Mouse (Mus musculus) lung, embryonic 14.5 days (tissue): ENCODE measurements around the gene Cacna1g. TPM values are rescaled to one million over a fixed set of nuclear protein-coding genes. Genes with fewer than 3 reads are reported as not detected.

Experiments
- ATAC-seq: fragments of 200-750 bp; cut with Nextera tagmentation; 2 replicates; pipeline ENCODE4 v1.8.0; 2017; ENCODE audit warnings: mild to moderate bottlenecking, moderate TSS enrichment, moderate library complexity; ENCODE audit not compliant: insufficient read depth
- DNase-seq: peaks from one replicate; pipeline ENCODE4 v3.0.0-alpha.2; 2015
- H3K27ac ChIP-seq: fragments of 300-500 bp; sonication (generic); 2 replicates; pipeline ENCODE4 v1.5.1; 2014; ENCODE audit warnings: low read depth, mild to moderate bottlenecking, moderate library complexity
- H3K27me3 ChIP-seq: fragments of 300-500 bp; sonication (generic); 2 replicates; pipeline ENCODE4 v1.6.1; 2014; ENCODE audit warnings: low read length, control low read depth; ENCODE audit not compliant: insufficient read depth
- H3K36me3 ChIP-seq: fragments of 300-500 bp; sonication (generic); 2 replicates; pipeline ENCODE4 v1.6.1; 2014; ENCODE audit warnings: control low read depth; ENCODE audit not compliant: insufficient read depth
- H3K4me1 ChIP-seq: fragments of 300-500 bp; sonication (generic); 2 replicates; pipeline ENCODE4 v1.6.1; 2014; ENCODE audit warnings: antibody characterized with exemption, control low read depth; ENCODE audit not compliant: insufficient read depth
- H3K4me2 ChIP-seq: fragments of 300-500 bp; sonication (generic); 2 replicates; pipeline ENCODE4 v1.6.1; 2014; ENCODE audit warnings: mild to moderate bottlenecking
- H3K4me3 ChIP-seq: fragments of 300-500 bp; sonication (generic); 2 replicates; pipeline ENCODE4 v1.5.1; 2014; ENCODE audit warnings: low read depth, low read length
- H3K9ac ChIP-seq: fragments of 300-500 bp; sonication (generic); 2 replicates; pipeline ENCODE4 v1.6.1; 2014
- H3K9me3 ChIP-seq: fragments of 300-500 bp; sonication (generic); 2 replicates; pipeline ENCODE4 v1.6.1; 2016; ENCODE audit warnings: low read depth, low read length, control low read depth
- CTCF ChIP-seq: IDR thresholded peaks from 2 replicates; pipeline ENCODE4 v1.5.1; 2016; ENCODE audit warnings: antibody characterized with exemption, low read depth
- WGBS: fragments of 180-500 bp; shearing (Covaris S2); extraction: QIAGEN DNeasy Blood & Tissue Kit; methylation state at CpG from one replicate; pipeline ENCODE4 v1.1.7; 2014; 5-methylcytosine and 5-hydroxymethylcytosine counted together
- polyA plus RNA-seq: library from polyadenylated mRNA; unstranded; fragments of >200 nt; fragmentation: Nextera tagmentation; extraction: Ambion mirVana; gene quantifications from 2 replicates; pipeline ENCODE4 v1.2.1, GENCODE M21; 2014

Cacna1g gene
- polyA plus RNA-seq, 1 experiment from 2014 or later, result 12.9 TPM

DNA sequence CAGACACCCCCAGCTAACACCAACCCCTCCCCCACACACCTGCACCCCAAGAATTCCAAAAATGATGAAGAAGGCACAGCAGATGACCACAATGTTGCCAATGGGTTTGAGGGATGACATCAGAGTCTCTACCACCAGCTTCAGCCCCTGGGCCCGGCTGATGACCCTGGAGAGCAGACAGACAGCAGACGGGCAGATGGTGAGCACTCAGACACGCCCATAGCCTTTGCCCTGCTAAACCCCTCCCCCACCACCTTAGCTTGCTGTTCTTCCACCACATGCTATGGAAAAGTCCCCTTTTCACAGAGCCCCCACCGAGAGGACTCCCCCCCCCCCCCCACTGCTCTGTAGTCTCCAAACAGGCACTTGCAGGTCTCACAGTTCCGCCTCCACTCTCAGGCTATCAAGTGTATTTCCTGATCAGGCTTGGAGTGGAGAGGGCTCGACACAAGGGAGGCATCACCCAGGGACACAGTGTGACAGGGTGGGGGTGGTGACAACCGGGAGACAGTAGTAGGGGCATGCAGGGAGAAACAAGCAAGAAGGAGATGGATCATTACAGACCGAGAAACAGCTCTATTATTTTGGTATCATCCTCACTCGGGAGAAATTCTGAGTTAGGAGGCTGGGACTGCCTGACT lies 44.9 kb downstream of the Cacna1g start:
- no peak overlapping the region for H3K9ac ChIP-seq

DNA sequence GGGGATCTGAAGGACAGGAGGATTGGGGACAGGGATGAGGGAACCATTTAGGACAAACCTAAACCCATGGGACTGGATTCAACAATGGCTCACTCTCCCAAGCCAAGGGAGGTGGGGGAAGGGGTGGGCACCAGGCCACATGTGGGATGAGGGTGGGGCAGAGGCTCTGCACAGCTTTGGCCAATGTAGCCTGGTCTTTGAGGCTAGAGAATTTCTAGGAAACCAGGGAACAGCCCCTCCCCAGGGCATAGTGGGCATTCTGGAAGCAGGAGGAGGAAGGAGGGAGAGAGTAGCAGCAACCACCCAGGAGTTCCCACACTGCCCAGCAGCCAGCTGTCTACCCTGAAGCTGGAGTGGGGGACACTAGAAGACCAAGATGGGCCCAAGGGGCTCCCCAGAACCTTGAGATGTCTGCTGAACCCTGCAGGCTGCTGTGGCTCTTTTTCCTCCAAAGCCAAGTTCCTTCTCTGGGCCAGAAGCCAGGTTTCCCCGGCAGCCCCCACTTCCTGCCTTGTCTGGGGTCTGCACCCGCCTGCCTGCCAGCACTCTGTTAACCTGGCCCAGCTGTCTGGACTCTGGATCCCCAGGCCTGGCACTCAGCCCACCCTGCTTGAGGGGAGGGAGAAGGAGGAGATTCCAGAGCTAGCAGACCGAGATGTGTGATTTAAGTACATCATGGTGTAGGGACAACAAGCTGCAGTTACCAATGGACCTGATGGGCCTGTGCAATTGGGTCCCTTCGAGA lies 45.7 kb downstream of the Cacna1g start:
- Histone ChIP-seq H3K4me2 (peak overlapping the region; percentile 31), H3K27ac (peak overlapping the region; percentile 94), H3K9ac (no peak overlapping the region), H3K9me3 (no peaks in the 10 kb centered on the region), H3K4me3 (no peak overlapping the region), H3K27me3 (peaks cover 8% of the 10 kb centered on the region; the same call in 1 of the 2 replicates), H3K36me3 (peaks cover 40% of the 10 kb centered on the region; the same call in 1 of the 2 replicates), H3K4me1 (peaks cover 20% of the 10 kb centered on the region)
- ATAC-seq (peak; percentile 94), DNase-seq (peak; percentile 98)
- WGBS, result 11% methylated on average over 4 of the region's 4 CpGs
- TF ChIP-seq CTCF, result no peak

More for the DNA sequence above, 44.9 kb downstream of the Cacna1g start:
- Histone ChIP-seq H3K36me3 (peaks cover 48% of the 10 kb centered on the region; the same call in 1 of the 2 replicates), H3K4me1 (peaks cover 20% of the 10 kb centered on the region), H3K4me3 (no peak overlapping the region), H3K9me3 (no peaks in the 10 kb centered on the region), H3K27ac (peak overlapping the region; percentile 94), H3K27me3 (peaks cover 12% of the 10 kb centered on the region; the same call in 1 of the 2 replicates), H3K4me2 (no peak overlapping the region)
- DNase-seq (no peak), ATAC-seq (peak; percentile 29; the same call in 1 of the 2 replicates)
- no peak for TF ChIP-seq CTCF
- WGBS, result 12% methylated on average over 9 of the region's 9 CpGs

DNA sequence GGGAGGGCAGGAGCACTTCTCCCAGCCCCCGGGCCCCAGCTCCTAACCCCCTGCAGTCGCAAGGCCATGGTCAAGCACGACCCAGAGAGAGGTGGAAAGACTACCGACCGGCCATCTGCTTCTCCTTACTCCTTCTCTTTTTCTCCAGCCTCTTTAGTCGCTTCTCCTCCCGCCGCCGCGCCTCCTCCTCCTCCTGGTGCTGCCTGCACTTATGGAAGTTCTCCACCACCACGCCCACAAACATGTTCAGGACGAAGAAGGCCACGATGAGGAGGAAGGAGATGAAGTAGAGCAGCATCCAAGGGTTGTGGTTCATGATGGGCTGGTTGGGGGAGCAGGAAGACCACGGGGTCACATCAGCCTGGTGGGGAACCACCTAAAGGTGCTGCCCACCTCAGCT lies 48.3 kb downstream of the Cacna1g start:
- Histone ChIP-seq H3K9me3 (no peaks in the 10 kb centered on the region), H3K4me1 (peaks cover 20% of the 10 kb centered on the region), H3K36me3 (peaks cover 32% of the 10 kb centered on the region; the same call in 1 of the 2 replicates), H3K27me3 (no peaks in the 10 kb centered on the region), H3K4me2 (no peak overlapping the region), H3K27ac (no peak overlapping the region), H3K4me3 (no peak overlapping the region), H3K9ac (no peak overlapping the region)
- ATAC-seq (no peak), DNase-seq (no peak)
- TF ChIP-seq CTCF, result no peak
- WGBS, result 54% methylated on average over 14 of the region's 14 CpGs

DNA sequence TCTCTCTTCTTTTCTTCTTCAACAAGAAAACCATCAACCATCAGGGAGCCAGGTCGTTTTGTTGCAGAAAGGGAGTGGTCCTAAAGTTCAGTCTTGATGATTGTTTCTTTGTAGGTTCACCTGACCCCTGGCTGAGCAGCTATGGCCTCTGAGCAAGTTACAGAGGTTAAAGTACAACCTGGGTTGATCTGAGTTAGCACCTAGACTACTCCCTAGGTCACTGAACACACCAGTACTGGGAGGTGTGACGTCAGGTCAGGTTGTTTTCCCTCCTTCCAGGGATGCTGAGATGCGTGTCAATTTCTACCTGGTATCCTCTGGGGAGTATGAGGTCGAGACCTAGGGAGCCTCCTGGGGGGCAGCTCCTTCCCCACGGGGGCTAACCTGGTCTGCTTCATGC lies 48.8 kb downstream of the Cacna1g start:
- 44% methylated on average over 5 of the region's 5 CpGs for WGBS
- TF ChIP-seq CTCF, result no peak
- no peak overlapping the region for H3K4me3 ChIP-seq
- no peaks in the 10 kb centered on the region for H3K9me3 ChIP-seq
- no peak overlapping the region for H3K4me2 ChIP-seq
- H3K4me1 ChIP-seq, result peaks cover 20% of the 10 kb centered on the region
- H3K36me3 ChIP-seq, result peaks cover 29% of the 10 kb centered on the region; the same call in 1 of the 2 replicates
- DNase-seq (no peak), ATAC-seq (no peak)
- H3K9ac ChIP-seq, result no peak overlapping the region
- H3K27me3 ChIP-seq, result no peaks in the 10 kb centered on the region
- no peak overlapping the region for H3K27ac ChIP-seq

DNA sequence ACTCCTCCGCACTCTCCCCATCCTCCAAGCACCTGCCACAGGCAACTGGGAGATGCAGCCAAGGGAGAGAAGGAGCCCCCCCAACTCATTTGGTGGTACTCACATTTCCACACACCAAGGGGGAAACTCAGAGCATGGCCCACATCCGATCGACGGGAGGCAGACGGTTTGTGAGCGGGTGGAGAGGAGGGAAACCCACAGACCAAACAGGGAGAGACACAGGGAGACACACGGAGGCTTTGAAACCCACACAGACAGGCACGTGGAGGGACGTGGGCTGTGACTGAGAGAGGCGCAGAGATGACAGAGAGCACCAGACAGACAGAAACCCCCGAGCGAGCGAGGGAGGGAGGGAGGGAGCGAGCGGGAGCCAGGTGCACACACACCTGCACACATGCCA lies 49.6 kb downstream of the Cacna1g start:
- Histone ChIP-seq H3K27ac (no peak overlapping the region), H3K9ac (no peak overlapping the region), H3K36me3 (peaks cover 24% of the 10 kb centered on the region; the same call in 1 of the 2 replicates), H3K27me3 (no peaks in the 10 kb centered on the region), H3K4me2 (0 out of 2 replicates have a peak overlapping the region, but pooled peaks have one; percentile 4), H3K9me3 (no peaks in the 10 kb centered on the region), H3K4me3 (no peak overlapping the region), H3K4me1 (peaks cover 20% of the 10 kb centered on the region)
- DNase-seq, result no peak
- no peak for TF ChIP-seq CTCF
- ATAC-seq, result no peak
- WGBS, result 51% methylated on average over 15 of the region's 15 CpGs

DNA sequence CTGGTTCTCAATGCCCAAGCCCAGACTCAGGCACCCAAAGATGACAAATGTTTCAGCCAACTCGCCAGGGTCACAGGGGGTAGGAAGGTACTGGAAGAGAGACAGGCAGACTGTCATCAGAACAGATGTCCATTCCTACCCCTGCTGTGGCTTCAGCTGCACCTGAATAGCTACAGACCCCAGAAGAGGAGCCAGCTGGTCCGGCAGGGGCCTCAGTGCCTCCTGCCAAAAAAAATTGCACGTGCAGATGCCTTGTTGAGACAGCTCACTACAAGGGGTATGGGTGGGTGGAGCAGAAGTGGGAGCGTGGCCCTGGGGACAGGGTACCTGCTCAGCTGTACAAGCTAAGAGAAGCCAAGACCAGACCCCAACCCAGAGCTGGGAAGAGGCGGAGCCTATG lies 50.1 kb downstream of the Cacna1g start:
- peaks cover 26% of the 10 kb centered on the region; the same call in 1 of the 2 replicates for H3K36me3 ChIP-seq
- no peaks in the 10 kb centered on the region for H3K27me3 ChIP-seq
- H3K9ac ChIP-seq, result no peak overlapping the region
- H3K27ac ChIP-seq, result no peak overlapping the region
- H3K4me1 ChIP-seq, result peaks cover 15% of the 10 kb centered on the region
- 56% methylated on average over 5 of the region's 5 CpGs for WGBS
- no peak overlapping the region for H3K4me2 ChIP-seq
- ATAC-seq, result no peak
- no peaks in the 10 kb centered on the region for H3K9me3 ChIP-seq
- no peak for TF ChIP-seq CTCF
- H3K4me3 ChIP-seq, result no peak overlapping the region
- no peak for DNase-seq

DNA sequence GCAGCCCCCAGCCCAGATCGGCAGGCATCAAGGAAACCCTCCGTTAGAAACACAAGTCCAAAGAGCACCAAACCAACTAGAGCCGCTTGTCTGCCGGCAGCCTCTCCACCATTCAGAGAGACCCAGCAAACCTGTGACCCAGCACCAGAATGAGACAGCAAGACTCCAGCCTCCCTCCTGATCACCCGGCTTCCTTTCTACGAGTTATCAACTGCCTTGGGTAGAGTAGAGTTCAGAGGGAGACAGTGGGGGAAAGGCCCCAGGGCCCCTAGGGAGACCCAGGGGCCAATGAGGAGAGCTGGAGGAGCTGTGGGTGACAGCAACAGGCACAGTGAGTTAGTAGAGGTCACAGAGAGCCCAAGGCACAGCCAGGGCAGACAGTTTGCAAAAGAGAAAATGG lies 53.0 kb downstream of the Cacna1g start:
- no peak for DNase-seq
- no peaks in the 10 kb centered on the region for H3K27me3 ChIP-seq
- no peaks in the 10 kb centered on the region for H3K4me1 ChIP-seq
- no peak overlapping the region for H3K9ac ChIP-seq
- no peak for ATAC-seq
- TF ChIP-seq CTCF, result no peak
- H3K36me3 ChIP-seq, result peaks cover 22% of the 10 kb centered on the region; the same call in 1 of the 2 replicates
- H3K4me2 ChIP-seq, result no peak overlapping the region
- 62% methylated on average over 6 of the region's 6 CpGs for WGBS
- no peak overlapping the region for H3K4me3 ChIP-seq
- H3K9me3 ChIP-seq, result no peaks in the 10 kb centered on the region
- no peak overlapping the region for H3K27ac ChIP-seq
